Mouse (Mus musculus): ENCODE data around the gene Fgd3. TPM values are rescaled to one million over a fixed set of nuclear protein-coding genes. Genes with fewer than 3 reads are reported as not detected.
A peak's percentile ranks its signal among the peaks of the same experiment; 100 is the strongest.

The Fgd3 gene
- 0.10 and 0.64 TPM in 2 replicates for polyA plus RNA-seq (2014; fragmentation: Nextera tagmentation; extraction: Ambion mirVana)

- 8% methylated on average over 10 of the region's 10 CpGs for WGBS (ENCODE audit: insufficient replicate concordance)
- Histone ChIP-seq H3K4me1 (ENCODE audit: control insufficient read depth, insufficient read depth, low read length) (peaks cover 8% of the 10 kb centered on the region; the same call in 1 of the 2 replicates), H3K27me3 (ENCODE audit: control insufficient read depth, insufficient read depth, low read length) (no peaks in the 10 kb centered on the region), H3K27ac (ENCODE audit: low read depth, low read length) (no peak within 1 kb of the TSS), H3K4me2 (peak within 1 kb of the TSS; percentile 52), H3K9ac (ENCODE audit: low read depth, low read length) (peak within 1 kb of the TSS; percentile 30; the same call in 1 of the 2 replicates), H3K9me3 (replicated peaks; ENCODE audit: control insufficient read depth, low read length) (no peaks in the 10 kb centered on the region), H3K4me3 (ENCODE audit: low read depth, low read length) (no peak within 1 kb of the TSS), H3K36me3 (ENCODE audit: control insufficient read depth, insufficient read depth, low read length) (no peaks in the 10 kb centered on the region)
- no peak for ATAC-seq (replicated peaks; ENCODE audit: insufficient number of reproducible peaks, low FRiP score, low TSS enrichment)
Observed at GRCm38 (mm10) chr13:49320040-49320439, at the start of gene Fgd3. Gene Fgd3, minus strand, starts transcription at chr13:49320311.

- Histone ChIP-seq H3K9me3 (replicated peaks; ENCODE audit: control insufficient read depth, low read length) (no peaks in the 10 kb centered on the region), H3K9ac (ENCODE audit: low read depth, low read length) (no peak overlapping the region), H3K4me3 (ENCODE audit: low read depth, low read length) (no peak overlapping the region), H3K27ac (ENCODE audit: low read depth, low read length) (no peak overlapping the region; the same call in 1 of the 2 replicates), H3K4me1 (ENCODE audit: control insufficient read depth, insufficient read depth, low read length) (peaks cover 43% of the 10 kb centered on the region), H3K36me3 (ENCODE audit: control insufficient read depth, insufficient read depth, low read length) (peaks cover 7% of the 10 kb centered on the region), H3K4me2 (no peak overlapping the region), H3K27me3 (ENCODE audit: control insufficient read depth, insufficient read depth, low read length) (no peaks in the 10 kb centered on the region)
- ATAC-seq (replicated peaks; ENCODE audit: insufficient number of reproducible peaks, low FRiP score, low TSS enrichment), result no peak
- WGBS (ENCODE audit: insufficient replicate concordance), result 87% methylated on average over 10 of the region's 10 CpGs
Observed at GRCm38 (mm10) chr13:49369404-49369803, 49.3 kb upstream of the Fgd3 start.

GRCm38 (mm10) chr13:49367657-49368440 lies 47.7 kb upstream of the Fgd3 start:
- H3K9ac ChIP-seq (ENCODE audit: low read depth, low read length), result no peak overlapping the region
- no peak overlapping the region for H3K27ac ChIP-seq (ENCODE audit: low read depth, low read length)
- no peak overlapping the region for H3K4me2 ChIP-seq

GRCm38 (mm10) chr13:49364716-49365115 lies 44.6 kb upstream of the Fgd3 start:
- 84% methylated on average over 2 of the region's 2 CpGs for WGBS (ENCODE audit: insufficient replicate concordance)
- no peaks in the 10 kb centered on the region for H3K9me3 ChIP-seq (replicated peaks; ENCODE audit: control insufficient read depth, low read length)
- H3K4me2 ChIP-seq, result no peak overlapping the region
- no peak for ATAC-seq (replicated peaks; ENCODE audit: insufficient number of reproducible peaks, low FRiP score, low TSS enrichment)
- no peak overlapping the region for H3K9ac ChIP-seq (ENCODE audit: low read depth, low read length)
- H3K4me1 ChIP-seq (ENCODE audit: control insufficient read depth, insufficient read depth, low read length), result peaks cover 47% of the 10 kb centered on the region
- no peak overlapping the region for H3K27ac ChIP-seq (ENCODE audit: low read depth, low read length)
- peaks cover 4% of the 10 kb centered on the region for H3K36me3 ChIP-seq (ENCODE audit: control insufficient read depth, insufficient read depth, low read length)
- no peak overlapping the region for H3K4me3 ChIP-seq (ENCODE audit: low read depth, low read length)
- no peaks in the 10 kb centered on the region for H3K27me3 ChIP-seq (ENCODE audit: control insufficient read depth, insufficient read depth, low read length)

More at GRCm38 (mm10) chr13:49367657-49368440, 47.7 kb upstream of the Fgd3 start:
- Histone ChIP-seq H3K27me3 (ENCODE audit: control insufficient read depth, insufficient read depth, low read length) (no peaks in the 10 kb centered on the region), H3K4me1 (ENCODE audit: control insufficient read depth, insufficient read depth, low read length) (peaks cover 44% of the 10 kb centered on the region), H3K36me3 (ENCODE audit: control insufficient read depth, insufficient read depth, low read length) (peaks cover 7% of the 10 kb centered on the region), H3K9me3 (replicated peaks; ENCODE audit: control insufficient read depth, low read length) (no peaks in the 10 kb centered on the region), H3K4me3 (ENCODE audit: low read depth, low read length) (no peak overlapping the region)
- ATAC-seq (replicated peaks; ENCODE audit: insufficient number of reproducible peaks, low FRiP score, low TSS enrichment), result no peak
- 85% methylated on average over 4 of the region's 4 CpGs for WGBS (ENCODE audit: insufficient replicate concordance)

- Histone ChIP-seq H3K4me1 (ENCODE audit: control insufficient read depth, insufficient read depth, low read length) (peaks cover 42% of the 10 kb centered on the region), H3K27ac (ENCODE audit: low read depth, low read length) (no peak overlapping the region), H3K4me3 (ENCODE audit: low read depth, low read length) (no peak overlapping the region), H3K27me3 (ENCODE audit: control insufficient read depth, insufficient read depth, low read length) (no peaks in the 10 kb centered on the region), H3K36me3 (ENCODE audit: control insufficient read depth, insufficient read depth, low read length) (no peaks in the 10 kb centered on the region), H3K9ac (ENCODE audit: low read depth, low read length) (no peak overlapping the region), H3K4me2 (no peak overlapping the region), H3K9me3 (replicated peaks; ENCODE audit: control insufficient read depth, low read length) (no peaks in the 10 kb centered on the region)
- no peak for ATAC-seq (replicated peaks; ENCODE audit: insufficient number of reproducible peaks, low FRiP score, low TSS enrichment)
- 83% methylated on average over 2 of the region's 2 CpGs for WGBS (ENCODE audit: insufficient replicate concordance)
Observed at GRCm38 (mm10) chr13:49362804-49363203, 42.7 kb upstream of the Fgd3 start.

GRCm38 (mm10) chr13:49362364-49362763 lies 42.3 kb upstream of the Fgd3 start:
- Histone ChIP-seq H3K27ac (ENCODE audit: low read depth, low read length) (no peak overlapping the region), H3K36me3 (ENCODE audit: control insufficient read depth, insufficient read depth, low read length) (no peaks in the 10 kb centered on the region), H3K4me2 (no peak overlapping the region), H3K9me3 (replicated peaks; ENCODE audit: control insufficient read depth, low read length) (no peaks in the 10 kb centered on the region), H3K27me3 (ENCODE audit: control insufficient read depth, insufficient read depth, low read length) (no peaks in the 10 kb centered on the region), H3K4me1 (ENCODE audit: control insufficient read depth, insufficient read depth, low read length) (peaks cover 37% of the 10 kb centered on the region), H3K9ac (ENCODE audit: low read depth, low read length) (no peak overlapping the region), H3K4me3 (ENCODE audit: low read depth, low read length) (no peak overlapping the region)
- 76% methylated on average over 7 of the region's 7 CpGs for WGBS (ENCODE audit: insufficient replicate concordance)
- ATAC-seq (replicated peaks; ENCODE audit: insufficient number of reproducible peaks, low FRiP score, low TSS enrichment), result no peak

GRCm38 (mm10) chr13:49360906-49361406 lies 40.8 kb upstream of the Fgd3 start:
- Histone ChIP-seq H3K9ac (ENCODE audit: low read depth, low read length) (no peak overlapping the region), H3K9me3 (replicated peaks; ENCODE audit: control insufficient read depth, low read length) (no peaks in the 10 kb centered on the region), H3K27me3 (ENCODE audit: control insufficient read depth, insufficient read depth, low read length) (no peaks in the 10 kb centered on the region), H3K36me3 (ENCODE audit: control insufficient read depth, insufficient read depth, low read length) (peaks cover 2% of the 10 kb centered on the region; the same call in 1 of the 2 replicates), H3K4me3 (ENCODE audit: low read depth, low read length) (no peak overlapping the region), H3K4me1 (ENCODE audit: control insufficient read depth, insufficient read depth, low read length) (peaks cover 33% of the 10 kb centered on the region), H3K27ac (ENCODE audit: low read depth, low read length) (peak overlapping the region; percentile 87), H3K4me2 (peak overlapping the region; percentile 57)
- WGBS (ENCODE audit: insufficient replicate concordance), result 18% methylated on average over 3 of the region's 3 CpGs
- ATAC-seq (replicated peaks; ENCODE audit: insufficient number of reproducible peaks, low FRiP score, low TSS enrichment), result 0 out of 2 replicates have a peak, but pooled peaks have one; percentile 43

GRCm38 (mm10) chr13:49358184-49358583 lies 38.1 kb upstream of the Fgd3 start:
- H3K4me1 ChIP-seq (ENCODE audit: control insufficient read depth, insufficient read depth, low read length), result peaks cover 38% of the 10 kb centered on the region
- H3K9ac ChIP-seq (ENCODE audit: low read depth, low read length), result no peak overlapping the region
- no peak overlapping the region for H3K4me2 ChIP-seq
- 81% methylated on average over 3 of the region's 3 CpGs for WGBS (ENCODE audit: insufficient replicate concordance)
- H3K9me3 ChIP-seq (replicated peaks; ENCODE audit: control insufficient read depth, low read length), result no peaks in the 10 kb centered on the region
- H3K4me3 ChIP-seq (ENCODE audit: low read depth, low read length), result no peak overlapping the region
- no peak for ATAC-seq (replicated peaks; ENCODE audit: insufficient number of reproducible peaks, low FRiP score, low TSS enrichment)
- no peaks in the 10 kb centered on the region for H3K27me3 ChIP-seq (ENCODE audit: control insufficient read depth, insufficient read depth, low read length)
- H3K27ac ChIP-seq (ENCODE audit: low read depth, low read length), result no peak overlapping the region
- H3K36me3 ChIP-seq (ENCODE audit: control insufficient read depth, insufficient read depth, low read length), result peaks cover 2% of the 10 kb centered on the region; the same call in 1 of the 2 replicates

Data from heart, embryonic 11.5 days (tissue).